Mouse (Mus musculus) E14TG2a.4 (cell line): ENCODE results near the gene Nup50.

Experiments
- H3K27me3 ChIP-seq: 2 replicates; pipeline ENCODE4 v1.6.1; 2014; ENCODE audit warnings: low read length, control low read depth; ENCODE audit not compliant: insufficient read depth
- H3K36me3 ChIP-seq: 2 replicates; pipeline ENCODE4 v1.6.1; 2014; ENCODE audit warnings: low read length, control low read depth; ENCODE audit not compliant: insufficient read depth
- H3K4me1 ChIP-seq: replicated peaks from 2 replicates; pipeline ENCODE4 v1.6.1; 2014; ENCODE audit warnings: low read depth, low read length, control low read depth
- H3K4me3 ChIP-seq: replicated peaks from 2 replicates; pipeline ENCODE4 v1.5.1; 2014; ENCODE audit warnings: mild to moderate bottlenecking, low read length
- H3K9me3 ChIP-seq: 2 replicates; pipeline ENCODE4 v1.6.1; 2014; ENCODE audit warnings: low read length, control low read depth
- CTCF ChIP-seq: conservative IDR thresholded peaks from 2 replicates; pipeline ENCODE4 v1.5.1; 2014; ENCODE audit warnings: low read length
- NANOG ChIP-seq: IDR thresholded peaks from 2 replicates; pipeline ENCODE4 v1.6.1; 2014; ENCODE audit warnings: borderline replicate concordance, low read length, mixed read lengths
- POU5F1 ChIP-seq: IDR thresholded peaks from 2 replicates; pipeline ENCODE4 v1.6.1; 2014; ENCODE audit warnings: low read length, borderline replicate concordance

The Nup50 gene

GRCm38 (mm10) chr15:84989771-84990170 lies 66.6 kb downstream of the Nup50 start:
- Histone ChIP-seq H3K9me3 (no peaks in the 10 kb centered on the region), H3K27me3 (peaks cover 42% of the 10 kb centered on the region), H3K36me3 (peaks cover 5% of the 10 kb centered on the region; the same call in 1 of the 2 replicates), H3K4me1 (peaks cover 36% of the 10 kb centered on the region), H3K4me3 (no peak overlapping the region)
- TF ChIP-seq POU5F1 (no peak), CTCF (no peak), NANOG (no peak)
